Mouse (Mus musculus): ENCODE measurements around the gene Ednrb. TPM values are rescaled to one million over a fixed set of nuclear protein-coding genes. Genes with fewer than 3 reads are reported as not detected.

The Ednrb gene
- total and polyA plus RNA-seq, 2 experiments from 2014 or later, result 92.2 to 97.4 TPM

DNA sequence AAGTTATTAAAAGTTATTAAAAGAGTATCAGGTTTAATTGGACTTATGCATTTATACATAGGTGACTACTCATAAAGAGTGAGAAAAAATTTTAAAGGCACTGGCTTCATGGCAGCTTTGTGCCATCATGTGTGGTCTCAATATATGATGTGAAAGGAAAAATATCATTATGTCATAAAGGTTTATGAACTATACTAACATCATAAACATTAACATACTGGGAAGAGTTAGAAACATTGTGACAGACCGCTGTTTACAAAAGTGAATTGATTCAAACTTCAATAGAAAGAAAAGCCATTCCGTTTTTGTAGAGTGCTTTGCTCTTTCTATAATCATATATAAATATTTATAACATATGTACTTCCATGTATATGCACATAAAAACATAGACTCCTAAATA, 22.4 kb upstream of the Ednrb start:
- Histone ChIP-seq H3K27me3 (ENCODE audit: insufficient read depth, low read length) (no peaks in the 10 kb centered on the region), H3K36me3 (ENCODE audit: insufficient read depth) (no peaks in the 10 kb centered on the region), H3K4me3 (ENCODE audit: low read depth, low read length) (no peak overlapping the region), H3K27ac (ENCODE audit: low read depth, low read length) (no peak overlapping the region), H3K4me2 (ENCODE audit: low read depth) (no peak overlapping the region), H3K9ac (no peak overlapping the region), H3K9me3 (ENCODE audit: low read length) (no peaks in the 10 kb centered on the region), H3K4me1 (ENCODE audit: insufficient read depth) (no peaks in the 10 kb centered on the region)
- 82% methylated on average over 2 of the region's 2 CpGs for WGBS
- no peak for TF ChIP-seq CTCF (IDR thresholded peaks at IDR 0.05; ENCODE audit: low read depth)
- no peak for DNase-seq
- ATAC-seq, result no peak

DNA sequence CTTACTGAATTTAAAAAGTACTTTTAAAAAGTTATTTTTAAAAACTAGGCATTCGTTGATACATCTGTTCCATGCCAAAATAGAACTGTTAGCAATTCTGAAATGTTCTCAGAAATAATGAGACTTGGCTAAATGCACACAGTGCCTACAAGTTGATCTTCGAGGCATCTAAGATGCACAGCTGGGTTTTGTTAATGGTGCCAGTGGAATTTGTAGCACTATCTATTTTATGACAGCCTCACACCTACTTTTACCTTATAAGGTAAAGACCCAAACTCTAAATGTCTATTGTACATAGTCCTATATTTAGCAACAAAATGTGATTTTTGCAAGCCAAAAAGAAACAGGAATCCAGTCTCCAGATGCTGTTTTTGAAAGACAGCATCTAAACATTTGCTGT, 21.0 kb upstream of the Ednrb start:
- DNase-seq, result peak; percentile 44
- Histone ChIP-seq H3K36me3 (ENCODE audit: insufficient read depth) (no peaks in the 10 kb centered on the region), H3K27me3 (ENCODE audit: insufficient read depth, low read length) (no peaks in the 10 kb centered on the region), H3K4me1 (ENCODE audit: insufficient read depth) (no peaks in the 10 kb centered on the region), H3K9ac (no peak overlapping the region), H3K4me3 (ENCODE audit: low read depth, low read length) (no peak overlapping the region), H3K9me3 (ENCODE audit: low read length) (no peaks in the 10 kb centered on the region), H3K27ac (ENCODE audit: low read depth, low read length) (0 out of 2 replicates have a peak overlapping the region, but pooled peaks have one; percentile 29), H3K4me2 (ENCODE audit: low read depth) (no peak overlapping the region)
- peak; percentile 86 for ATAC-seq
- whole genome bisulfite sequencing, result 49% methylated on average over 2 of the region's 2 CpGs
- TF ChIP-seq CTCF (IDR thresholded peaks at IDR 0.05; ENCODE audit: low read depth), result no peak

DNA sequence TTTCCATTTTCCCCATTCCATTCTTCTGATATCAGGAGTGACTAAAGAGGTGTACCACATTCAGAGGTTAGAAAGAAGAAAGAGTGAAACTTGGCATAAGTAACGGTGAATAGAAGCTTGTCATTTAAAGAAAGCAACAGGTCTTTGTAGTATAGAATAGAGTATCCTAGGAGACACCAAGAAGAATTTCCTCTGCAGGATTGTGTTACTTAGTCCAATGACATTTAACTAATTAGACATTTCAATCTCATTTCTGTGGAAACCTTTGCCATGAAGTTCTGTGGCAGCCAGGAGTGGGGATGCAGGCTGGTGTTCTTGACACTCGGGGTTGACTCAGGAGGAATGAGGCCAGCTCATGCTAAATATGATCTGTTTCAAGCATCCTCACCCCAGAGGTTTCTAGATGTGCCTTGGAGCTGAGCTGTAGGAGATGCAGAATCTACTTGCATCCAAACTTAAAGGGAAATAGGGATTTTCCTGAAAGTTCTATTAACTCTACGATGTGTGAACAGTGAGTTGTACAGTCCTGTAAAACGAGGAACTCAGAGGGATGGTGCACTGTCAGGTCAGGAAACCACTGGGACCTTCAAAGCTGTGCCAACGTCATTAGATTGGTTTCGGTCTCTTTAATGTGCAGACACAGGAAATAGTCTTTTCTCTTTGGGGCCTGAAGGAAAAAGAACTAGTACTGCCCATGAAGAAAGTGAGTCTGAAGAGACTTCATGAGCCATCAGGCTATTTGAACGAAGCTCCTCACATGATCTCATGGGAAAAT, 6.1 kb upstream of the Ednrb start:
- Histone ChIP-seq H3K27me3 (ENCODE audit: insufficient read depth, low read length) (no peaks in the 10 kb centered on the region), H3K4me1 (ENCODE audit: insufficient read depth) (no peaks in the 10 kb centered on the region), H3K27ac (ENCODE audit: low read depth, low read length) (no peak overlapping the region), H3K9me3 (ENCODE audit: low read length) (no peaks in the 10 kb centered on the region), H3K4me3 (ENCODE audit: low read depth, low read length) (no peak overlapping the region), H3K9ac (no peak overlapping the region), H3K4me2 (ENCODE audit: low read depth) (no peak overlapping the region), H3K36me3 (ENCODE audit: insufficient read depth) (no peaks in the 10 kb centered on the region)
- no peak for DNase-seq
- WGBS, result 53% methylated on average over 7 of the region's 7 CpGs
- peak; percentile 14; the same call in 1 of the 2 replicates for ATAC-seq
- TF ChIP-seq CTCF (IDR thresholded peaks at IDR 0.05; ENCODE audit: low read depth), result no peak

DNA sequence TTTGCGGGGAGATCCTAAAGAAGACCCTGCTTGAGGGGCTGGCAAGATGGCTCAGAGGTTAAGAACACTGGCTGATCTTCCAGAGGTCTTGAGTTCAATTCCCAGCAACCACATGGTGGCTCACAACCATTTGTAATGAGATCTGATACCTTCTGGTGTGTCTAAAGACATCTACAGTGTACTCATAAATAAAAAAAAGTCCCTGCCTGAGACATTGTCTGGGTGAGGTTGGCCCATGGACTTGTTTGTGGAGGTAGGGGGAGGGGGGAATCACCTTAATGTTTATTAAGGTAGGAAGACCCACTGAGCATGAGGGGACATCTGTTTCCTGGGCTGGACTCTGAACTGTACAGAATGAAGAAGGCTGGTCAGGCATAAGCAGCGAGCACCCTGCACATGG, 1.5 kb upstream of the Ednrb start:
- WGBS, result 98% methylated on average over 2 of the region's 2 CpGs
- no peak overlapping the region for H3K27ac ChIP-seq (ENCODE audit: low read depth, low read length)
- no peak for ATAC-seq
- 0 out of 2 replicates have a peak, but pooled peaks cover 5% of the 10 kb centered on the region for H3K4me1 ChIP-seq (ENCODE audit: insufficient read depth)
- H3K4me3 ChIP-seq (ENCODE audit: low read depth, low read length), result no peak overlapping the region
- no peak overlapping the region for H3K9ac ChIP-seq
- no peaks in the 10 kb centered on the region for H3K27me3 ChIP-seq (ENCODE audit: insufficient read depth, low read length)
- no peak for DNase-seq
- H3K4me2 ChIP-seq (ENCODE audit: low read depth), result no peak overlapping the region
- TF ChIP-seq CTCF (IDR thresholded peaks at IDR 0.05; ENCODE audit: low read depth), result no peak
- H3K9me3 ChIP-seq (ENCODE audit: low read length), result no peaks in the 10 kb centered on the region
- no peaks in the 10 kb centered on the region for H3K36me3 ChIP-seq (ENCODE audit: insufficient read depth)

DNA sequence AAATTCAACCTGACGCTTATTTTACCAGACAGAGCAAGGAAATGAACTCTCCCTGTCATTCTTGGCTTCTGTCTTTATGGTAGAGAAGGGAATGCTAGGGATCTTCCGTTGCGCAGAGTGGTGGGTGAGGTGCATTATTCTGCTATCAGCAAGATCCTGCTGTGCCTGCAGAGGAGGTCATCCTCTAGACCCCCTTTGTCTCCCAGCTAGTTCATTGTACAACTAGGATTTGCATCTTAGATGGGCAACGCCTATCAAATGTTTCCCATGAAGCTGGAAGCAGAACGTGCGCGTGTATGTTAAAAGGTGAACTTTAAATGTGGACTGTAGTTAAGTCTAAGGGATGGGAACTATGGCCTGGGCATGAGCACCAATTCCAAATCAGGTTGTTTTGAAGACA, 742 bp upstream of the Ednrb start:
- no peak overlapping the region for H3K4me3 ChIP-seq (ENCODE audit: low read depth, low read length)
- H3K4me2 ChIP-seq (ENCODE audit: low read depth), result 0 out of 2 replicates have a peak overlapping the region, but pooled peaks have one; percentile 99
- no peaks in the 10 kb centered on the region for H3K36me3 ChIP-seq (ENCODE audit: insufficient read depth)
- no peaks in the 10 kb centered on the region for H3K9me3 ChIP-seq (ENCODE audit: low read length)
- no peak overlapping the region for H3K27ac ChIP-seq (ENCODE audit: low read depth, low read length)
- H3K9ac ChIP-seq, result no peak overlapping the region
- ATAC-seq (no peak), DNase-seq (no peak)
- H3K27me3 ChIP-seq (ENCODE audit: insufficient read depth, low read length), result no peaks in the 10 kb centered on the region
- H3K4me1 ChIP-seq (ENCODE audit: insufficient read depth), result 0 out of 2 replicates have a peak, but pooled peaks cover 5% of the 10 kb centered on the region
- WGBS, result 68% methylated on average over 7 of the region's 7 CpGs
- no peak for TF ChIP-seq CTCF (IDR thresholded peaks at IDR 0.05; ENCODE audit: low read depth)

DNA sequence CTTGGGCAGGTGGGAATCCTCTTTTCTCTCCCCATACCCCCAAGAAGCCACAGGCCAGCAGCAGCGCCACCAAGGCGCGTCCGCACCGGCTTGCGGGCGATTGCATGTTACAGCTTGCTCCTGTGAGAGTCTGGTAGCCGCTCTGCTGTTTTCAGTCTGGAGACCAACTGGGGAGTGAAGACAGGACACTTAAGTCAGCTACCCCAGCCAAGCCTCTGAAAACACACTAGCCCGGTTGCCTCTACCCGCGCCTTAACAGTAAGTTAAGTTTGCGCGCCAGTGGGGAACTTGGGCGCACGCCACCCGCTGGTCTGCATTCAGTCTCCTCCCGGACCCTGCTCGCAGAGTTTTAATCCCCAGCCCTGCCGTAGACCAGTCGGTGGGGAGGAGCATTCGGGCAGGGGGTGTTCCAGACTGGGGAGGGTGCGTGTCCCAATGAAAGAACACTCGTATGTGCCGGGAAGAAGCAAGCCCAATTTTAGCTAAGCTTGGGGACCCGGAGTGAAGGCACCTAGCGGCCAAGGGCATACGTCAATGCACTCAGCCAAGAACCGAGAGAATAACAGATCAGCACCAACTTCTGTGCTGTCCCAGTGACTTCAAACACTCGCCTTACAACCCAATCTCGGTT, 716 bp downstream of the Ednrb start:
- DNase-seq (peak; percentile 67), ATAC-seq (peak; percentile 77)
- 1% methylated on average over 30 of the region's 30 CpGs for WGBS
- Histone ChIP-seq H3K27me3 (ENCODE audit: insufficient read depth, low read length) (no peaks in the 10 kb centered on the region), H3K4me2 (ENCODE audit: low read depth) (peak overlapping the region; percentile 99), H3K36me3 (ENCODE audit: insufficient read depth) (no peaks in the 10 kb centered on the region), H3K27ac (ENCODE audit: low read depth, low read length) (0 out of 2 replicates have a peak overlapping the region, but pooled peaks have one; percentile 40), H3K4me1 (ENCODE audit: insufficient read depth) (0 out of 2 replicates have a peak, but pooled peaks cover 5% of the 10 kb centered on the region), H3K9me3 (ENCODE audit: low read length) (no peaks in the 10 kb centered on the region), H3K9ac (peak overlapping the region; percentile 59), H3K4me3 (ENCODE audit: low read depth, low read length) (peak overlapping the region; percentile 44)
- peak; percentile 26 for TF ChIP-seq CTCF (IDR thresholded peaks at IDR 0.05; ENCODE audit: low read depth)

DNA sequence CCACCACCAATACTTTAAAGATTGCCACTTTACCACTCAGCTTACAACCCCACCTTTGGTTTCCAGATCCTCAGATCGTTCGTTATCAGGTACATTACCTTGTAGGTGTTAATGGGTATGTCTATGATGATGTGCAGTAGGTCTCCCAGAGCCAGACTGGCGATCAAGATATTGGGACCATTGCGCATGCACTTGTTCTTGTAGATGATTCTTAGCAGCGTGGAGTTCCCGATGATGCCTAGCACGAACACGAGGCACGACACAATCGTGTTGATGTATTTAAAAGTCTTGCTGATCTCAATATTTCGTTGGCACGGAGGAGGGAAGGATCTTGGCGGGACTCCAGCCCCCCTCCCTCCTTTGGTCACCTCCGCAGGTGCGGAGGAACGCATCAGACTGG, 1.3 kb downstream of the Ednrb start:
- H3K4me3 ChIP-seq (ENCODE audit: low read depth, low read length), result peak overlapping the region; percentile 44
- H3K27me3 ChIP-seq (ENCODE audit: insufficient read depth, low read length), result no peaks in the 10 kb centered on the region
- ATAC-seq (no peak), DNase-seq (peak; percentile 50)
- no peak for TF ChIP-seq CTCF (IDR thresholded peaks at IDR 0.05; ENCODE audit: low read depth)
- 0 out of 2 replicates have a peak, but pooled peaks cover 5% of the 10 kb centered on the region for H3K4me1 ChIP-seq (ENCODE audit: insufficient read depth)
- H3K4me2 ChIP-seq (ENCODE audit: low read depth), result peak overlapping the region; percentile 99
- 5% methylated on average over 16 of the region's 16 CpGs for WGBS
- 0 out of 2 replicates have a peak overlapping the region, but pooled peaks have one; percentile 40 for H3K27ac ChIP-seq (ENCODE audit: low read depth, low read length)
- peak overlapping the region; percentile 59; the same call in 1 of the 2 replicates for H3K9ac ChIP-seq
- no peaks in the 10 kb centered on the region for H3K9me3 ChIP-seq (ENCODE audit: low read length)
- no peaks in the 10 kb centered on the region for H3K36me3 ChIP-seq (ENCODE audit: insufficient read depth)
